Mouse (Mus musculus): ENCODE results near the gene Samd4b. TPM values are rescaled to one million over a fixed set of nuclear protein-coding genes. Genes with fewer than 3 reads are reported as not detected.

Gene Samd4b
- total and polyA plus RNA-seq, 3 experiments = 6.4 to 45.9 TPM; not detected in 1

DNA sequence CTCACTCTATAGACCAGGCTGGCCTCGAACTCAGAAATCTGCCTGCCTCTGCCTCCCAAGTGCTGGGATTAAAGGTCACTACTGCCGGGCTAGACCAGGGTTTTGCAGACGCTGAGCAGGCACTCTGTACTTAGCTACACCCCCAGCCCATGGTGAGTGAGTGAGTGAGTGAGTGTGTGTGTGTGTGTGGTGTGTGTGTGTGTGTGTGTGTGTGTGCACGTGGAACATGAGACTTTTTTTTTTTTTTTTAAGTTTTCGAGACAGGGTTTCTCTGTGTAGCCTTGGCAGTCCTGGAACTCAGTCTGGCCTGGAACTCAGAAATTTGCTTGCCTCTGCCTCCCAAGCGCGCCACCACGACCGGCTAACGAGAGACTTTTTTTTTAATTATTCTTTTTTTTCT lies 223.3 kb downstream of the Samd4b start:
- Histone ChIP-seq H3K4me1 (ENCODE audit: control insufficient read depth in 1 of 2, insufficient read depth in 2 of 2, low read length in 2 of 2) (peaks cover 0 to 16% of the 10 kb centered on the region in 2 experiments; a peak in 2 of 4 replicates), H3K36me3 (ENCODE audit: control insufficient read depth in 1 of 2, insufficient read depth in 2 of 2, low read length in 2 of 2) (peaks cover 0 to 7% of the 10 kb centered on the region in 2 experiments; a peak in 2 of 4 replicates), H3K4me3 (ENCODE audit: control insufficient read depth in 1 of 2, insufficient read depth in 1 of 2, low read depth in 2 of 2, low read length in 2 of 2) (peak overlapping the region; percentile 68 to 83), H3K79me2 (ENCODE audit: control insufficient read depth, insufficient read depth, low read length, poor library complexity) (peaks cover 5% of the 10 kb centered on the region), H3K27me3 (ENCODE audit: control insufficient read depth in 1 of 2, insufficient read depth in 2 of 2, low read length in 2 of 2) (no peaks in the 10 kb centered on the region), H3K9ac (ENCODE audit: control insufficient read depth, low read depth, low read length, poor library complexity, severe bottlenecking) (peak overlapping the region; percentile 79), H3K27ac (ENCODE audit: control insufficient read depth, low read depth, low read length) (peak overlapping the region; percentile 93), H3K9me3 (replicated peaks; ENCODE audit: insufficient read depth, low read length) (no peaks in the 10 kb centered on the region)
- TF ChIP-seq BHLHE40 (IDR thresholded peaks at IDR 0.05; ENCODE audit: borderline replicate concordance, low read depth, low read length) = peak; percentile 38; the same call in 1 of the 2 replicates
- TF ChIP-seq MXI1 (IDR thresholded peaks at IDR 0.05; ENCODE audit: low read depth, low read length) = peak; percentile 66; the same call in 1 of the 2 replicates
- peak; percentile 78 for TF ChIP-seq ZNF384 (IDR thresholded peaks at IDR 0.05; ENCODE audit: low read depth, low read length)
- TF ChIP-seq MYC (IDR thresholded peaks at IDR 0.05; ENCODE audit: low read depth, low read length) = no peak
- peak; percentile 61 for DNase-seq (ENCODE audit: low read depth, low spot score)

DNA sequence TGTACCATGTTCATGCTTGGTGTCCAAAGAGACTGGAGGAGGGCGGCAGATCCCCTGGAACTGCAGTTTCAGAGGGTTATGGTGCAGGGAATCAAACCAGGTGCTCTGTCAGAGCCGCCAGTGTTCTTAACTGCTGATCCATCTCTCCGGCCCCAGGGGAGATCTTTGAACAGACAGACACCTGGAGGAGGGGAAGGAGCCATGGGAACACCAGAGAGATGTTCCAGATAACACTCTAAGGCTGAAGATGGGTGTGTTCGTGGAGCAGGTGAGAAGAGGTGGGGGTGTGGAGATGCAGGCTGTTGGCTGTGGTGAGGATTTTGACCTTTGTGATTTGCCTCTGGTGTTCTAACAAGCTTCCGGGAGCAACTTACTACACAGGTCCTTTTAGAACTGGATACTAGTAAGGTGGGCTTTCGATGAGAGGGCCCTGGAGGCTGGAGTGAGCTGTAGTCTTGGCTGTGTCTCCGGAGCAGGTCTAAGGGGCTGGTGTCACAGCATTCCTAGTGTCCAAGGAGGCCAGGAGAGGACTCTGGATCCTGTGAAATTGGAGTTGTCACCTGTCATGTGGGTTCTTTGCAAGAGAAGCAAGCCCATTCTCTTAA lies 224.0 kb downstream of the Samd4b start:
- Histone ChIP-seq H3K36me3 (ENCODE audit: control insufficient read depth in 1 of 2, insufficient read depth in 2 of 2, low read length in 2 of 2) (peaks cover 0 to 7% of the 10 kb centered on the region in 2 experiments; a peak in 2 of 4 replicates), H3K27me3 (ENCODE audit: control insufficient read depth in 1 of 2, insufficient read depth in 2 of 2, low read length in 2 of 2) (no peaks in the 10 kb centered on the region), H3K4me1 (ENCODE audit: control insufficient read depth in 1 of 2, insufficient read depth in 2 of 2, low read length in 2 of 2) (peaks cover 0 to 16% of the 10 kb centered on the region in 2 experiments; a peak in 2 of 4 replicates), H3K27ac (ENCODE audit: control insufficient read depth, low read depth, low read length) (no peak overlapping the region), H3K9me3 (replicated peaks; ENCODE audit: insufficient read depth, low read length) (no peaks in the 10 kb centered on the region), H3K79me2 (ENCODE audit: control insufficient read depth, insufficient read depth, low read length, poor library complexity) (peaks cover 5% of the 10 kb centered on the region), H3K9ac (ENCODE audit: control insufficient read depth, low read depth, low read length, poor library complexity, severe bottlenecking) (no peak overlapping the region), H3K4me3 (ENCODE audit: control insufficient read depth in 1 of 2, insufficient read depth in 1 of 2, low read depth in 2 of 2, low read length in 2 of 2) (no peak overlapping the region)
- TF ChIP-seq CHD1 (IDR thresholded peaks at IDR 0.05; ENCODE audit: low read depth, low read length) = no peak
- DNase-seq (ENCODE audit: low read depth, low spot score) = peak; percentile 50

DNA sequence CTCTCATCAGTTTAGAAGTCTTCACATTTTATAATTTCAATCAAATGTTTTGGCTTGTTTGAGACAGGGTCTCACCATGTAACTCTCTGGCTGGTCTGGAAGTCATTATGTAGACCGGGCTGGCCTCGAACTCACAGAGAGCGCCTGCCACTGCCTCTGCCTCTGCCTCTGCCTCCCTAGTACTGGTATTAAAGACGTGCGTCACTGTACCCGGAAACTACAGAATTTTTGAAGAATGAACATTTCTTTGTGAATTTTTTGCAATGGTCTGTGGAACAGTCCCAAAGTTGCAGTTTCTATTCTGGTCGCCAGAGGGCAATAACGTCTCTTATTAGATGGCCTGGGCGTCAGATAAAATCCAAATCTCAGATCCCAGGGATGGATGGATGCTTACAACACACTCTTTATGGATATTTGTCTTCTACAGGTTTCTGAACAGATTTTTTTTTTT lies 224.8 kb downstream of the Samd4b start:
- peak overlapping the region; percentile 63 for H3K27ac ChIP-seq (ENCODE audit: control insufficient read depth, low read depth, low read length)
- peak; percentile 89 for DNase-seq (ENCODE audit: low read depth, low spot score)
- TF ChIP-seq MXI1 (IDR thresholded peaks at IDR 0.05; ENCODE audit: low read depth, low read length) = no peak
- TF ChIP-seq ETS1 (IDR thresholded peaks at IDR 0.05; ENCODE audit: low read depth, low read length) = no peak
- peak; percentile 89 for TF ChIP-seq SMC3 (IDR thresholded peaks at IDR 0.05; ENCODE audit: low read depth, low read length)
- TF ChIP-seq CTCF (IDR thresholded peaks at IDR 0.05 in 2 of 3, conservative IDR thresholded peaks at IDR 0.05 in 1 of 3; ENCODE audit: control insufficient read depth in 1 of 3, insufficient read depth in 1 of 3, low read depth in 2 of 3, low read length in 3 of 3, poor library complexity in 1 of 3, severe bottlenecking in 1 of 3) = peak; percentile 29 to 83 (median 77); a peak in 5 of 6 replicates
- TF ChIP-seq TAL1 (IDR thresholded peaks at IDR 0.05; ENCODE audit: low read length) = no peak
- TF ChIP-seq RCOR1 (IDR thresholded peaks at IDR 0.05; ENCODE audit: low read depth, low read length) = peak; percentile 60; the same call in 1 of the 2 replicates
- TF ChIP-seq ZC3H11A (IDR thresholded peaks at IDR 0.05; ENCODE audit: low read depth, low read length) = peak; percentile 86
- peak; percentile 59 for TF ChIP-seq GATA1 (IDR thresholded peaks at IDR 0.05; ENCODE audit: low read depth, low read length)
- TF ChIP-seq E2F4 (IDR thresholded peaks at IDR 0.05; ENCODE audit: borderline replicate concordance, low read depth, low read length) = no peak
- 0 out of 2 replicates have a peak, but pooled peaks have one; percentile 59 for TF ChIP-seq ZNF384 (IDR thresholded peaks at IDR 0.05; ENCODE audit: low read depth, low read length)
- peak; percentile 82 for TF ChIP-seq RAD21 (IDR thresholded peaks at IDR 0.05; ENCODE audit: low read depth, low read length)
- no peaks in the 10 kb centered on the region for H3K9me3 ChIP-seq (replicated peaks; ENCODE audit: insufficient read depth, low read length)
- H3K4me1 ChIP-seq (ENCODE audit: control insufficient read depth in 1 of 2, insufficient read depth in 2 of 2, low read length in 2 of 2) = peaks cover 0 to 14% of the 10 kb centered on the region in 2 experiments; a peak in 2 of 4 replicates
- peak overlapping the region; percentile 63 for H3K9ac ChIP-seq (ENCODE audit: control insufficient read depth, low read depth, low read length, poor library complexity, severe bottlenecking)
- peaks cover 0 to 7% of the 10 kb centered on the region in 2 experiments; a peak in 2 of 4 replicates for H3K36me3 ChIP-seq (ENCODE audit: control insufficient read depth in 1 of 2, insufficient read depth in 2 of 2, low read length in 2 of 2)
- H3K4me3 ChIP-seq (ENCODE audit: control insufficient read depth in 1 of 2, insufficient read depth in 1 of 2, low read depth in 2 of 2, low read length in 2 of 2) = peak overlapping the region; percentile 22 to 61
- peaks cover 2% of the 10 kb centered on the region; the same call in 1 of the 2 replicates for H3K79me2 ChIP-seq (ENCODE audit: control insufficient read depth, insufficient read depth, low read length, poor library complexity)
- no peaks in the 10 kb centered on the region for H3K27me3 ChIP-seq (ENCODE audit: control insufficient read depth in 1 of 2, insufficient read depth in 2 of 2, low read length in 2 of 2)

All from MEL (cell line).